Mouse (Mus musculus) testis, adult 2 months (tissue): ENCODE data around the gene Asrgl1. TPM values are rescaled to one million over a fixed set of nuclear protein-coding genes. Genes with fewer than 3 reads are reported as not detected.

Experiments used
- H3K27ac ChIP-seq: fragments of 200-500 bp; 2 replicates; pipeline ENCODE4 v1.5.1; 2012; ENCODE audit warnings: low read depth, low read length; ENCODE audit not compliant: control insufficient read depth, insufficient read depth
- H3K27me3 ChIP-seq: fragments of 200-500 bp; 2 replicates; pipeline ENCODE4 v1.6.1; 2012; ENCODE audit warnings: mild to moderate bottlenecking, low read length, moderate library complexity; ENCODE audit not compliant: control insufficient read depth, insufficient read depth
- H3K36me3 ChIP-seq: fragments of 200-500 bp; 2 replicates; pipeline ENCODE4 v1.6.1; 2012; ENCODE audit warnings: mild to moderate bottlenecking, low read length; ENCODE audit not compliant: control insufficient read depth, insufficient read depth
- H3K4me1 ChIP-seq: fragments of 200-500 bp; 2 replicates; pipeline ENCODE4 v1.6.1; 2012; ENCODE audit warnings: low read length; ENCODE audit not compliant: control insufficient read depth, insufficient read depth
- H3K4me3 ChIP-seq: fragments of 200-500 bp; 2 replicates; pipeline ENCODE4 v1.5.1; 2012; ENCODE audit warnings: low read depth, mild to moderate bottlenecking, low read length, moderate library complexity, mixed read lengths; ENCODE audit not compliant: control insufficient read depth
- CTCF ChIP-seq: fragments of 200-500 bp; IDR thresholded peaks from 2 replicates; pipeline ENCODE4 v1.5.1; 2012; ENCODE audit warnings: low read depth, mild to moderate bottlenecking, inconsistent platforms, low read length, moderate library complexity; ENCODE audit not compliant: control insufficient read depth, insufficient read depth, insufficient replicate concordance
- POLR2A ChIP-seq: fragments of 200-500 bp; IDR thresholded peaks from 2 replicates; pipeline ENCODE4 v1.6.1; 2012; ENCODE audit warnings: low read depth, mild to moderate bottlenecking, inconsistent platforms, low read length, moderate library complexity; ENCODE audit not compliant: control insufficient read depth
- polyA plus RNA-seq: library from polyadenylated mRNA; depleted of rRNA; stranded (reverse); fragments of >200 nt; gene quantifications from 2 replicates; pipeline ENCODE4 v1.2.3, GENCODE M21; 2012

Asrgl1 gene
- polyA plus RNA-seq, 1 experiment = 232 TPM

- Histone ChIP-seq H3K4me1 (peaks cover 2% of the 10 kb centered on the region; the same call in 1 of the 2 replicates), H3K27ac (no peak overlapping the region), H3K4me3 (no peak overlapping the region), H3K27me3 (no peaks in the 10 kb centered on the region), H3K36me3 (no peaks in the 10 kb centered on the region)
- TF ChIP-seq POLR2A (no peak), CTCF (no peak)
Observed at GRCm38 (mm10) chr19:9070316-9070715, 65.1 kb downstream of the Asrgl1 start.

- H3K27ac ChIP-seq = no peak overlapping the region
- H3K4me1 ChIP-seq = peaks cover 2% of the 10 kb centered on the region; the same call in 1 of the 2 replicates
- H3K36me3 ChIP-seq = no peaks in the 10 kb centered on the region
- TF ChIP-seq POLR2A (no peak), CTCF (no peak)
- H3K27me3 ChIP-seq = no peaks in the 10 kb centered on the region
- no peak overlapping the region for H3K4me3 ChIP-seq
Observed at GRCm38 (mm10) chr19:9069687-9070307, 65.6 kb downstream of the Asrgl1 start.

DNA sequence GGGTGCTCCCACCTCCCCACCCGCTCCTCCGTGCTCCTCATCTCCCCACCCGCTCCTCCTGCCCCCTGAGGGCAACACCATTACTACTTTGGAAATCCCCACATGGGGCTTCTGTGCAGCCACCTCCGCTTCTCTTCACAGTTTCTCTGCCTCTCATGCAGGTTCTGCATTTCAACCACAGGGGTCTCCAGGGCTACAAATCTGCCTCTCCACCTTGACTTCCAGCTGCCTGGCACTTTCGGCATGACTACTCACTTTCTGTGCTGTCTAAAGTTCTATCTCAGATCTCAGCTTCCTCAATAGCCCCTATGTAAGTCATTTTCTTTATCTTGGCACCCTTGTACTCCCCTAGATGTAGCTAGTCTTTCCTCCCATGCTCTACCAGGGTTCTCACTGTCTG lies 68.1 kb downstream of the Asrgl1 start:
- H3K4me3 ChIP-seq = no peak overlapping the region
- no peaks in the 10 kb centered on the region for H3K36me3 ChIP-seq
- H3K4me1 ChIP-seq = peaks cover 2% of the 10 kb centered on the region; the same call in 1 of the 2 replicates
- no peak overlapping the region for H3K27ac ChIP-seq
- TF ChIP-seq CTCF (no peak), POLR2A (no peak)
- no peaks in the 10 kb centered on the region for H3K27me3 ChIP-seq

DNA sequence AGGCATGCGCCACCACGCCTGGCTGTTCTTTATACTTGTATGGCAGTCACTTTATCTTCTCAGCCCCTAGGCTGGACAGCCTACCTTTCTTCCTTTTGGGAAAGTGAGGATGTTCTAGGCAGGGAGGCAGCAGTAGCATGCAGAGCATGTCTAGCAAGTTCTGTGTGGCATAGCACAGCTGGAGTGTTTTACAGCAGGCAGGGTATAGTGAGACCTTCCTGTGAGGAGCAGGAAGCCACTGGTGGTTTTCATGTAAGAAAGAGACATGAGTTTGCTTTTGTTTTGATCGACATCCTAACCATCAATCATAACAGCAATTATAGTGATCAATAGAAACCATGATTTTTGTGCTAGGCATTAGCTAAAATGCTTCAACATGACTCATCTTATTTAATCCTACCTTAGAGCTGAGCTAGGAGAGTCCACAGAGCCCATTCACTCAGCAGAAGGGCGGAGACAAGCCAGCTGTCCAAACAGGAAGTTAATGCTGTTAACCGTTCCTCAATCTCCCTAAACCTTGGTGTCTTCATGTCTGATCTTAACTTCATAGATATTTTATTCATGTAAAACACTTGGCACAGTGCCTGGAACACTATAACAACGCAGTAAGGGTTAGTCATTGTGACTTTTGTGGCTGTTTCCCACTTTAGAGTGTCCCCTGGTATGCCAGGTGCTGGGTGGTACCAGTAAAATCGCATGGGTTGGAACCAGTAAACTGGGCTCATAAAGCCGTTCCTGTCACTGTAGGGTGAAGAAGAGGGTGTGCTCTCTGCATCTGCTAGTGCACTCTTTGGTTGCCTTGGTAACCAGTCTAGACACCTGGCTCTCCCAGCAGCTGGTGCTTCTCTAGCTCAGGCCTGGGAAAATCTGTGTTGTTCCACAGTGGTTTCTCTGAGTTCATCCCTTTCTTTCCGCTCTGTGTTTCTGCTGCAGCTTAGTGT lies 69.5 kb downstream of the Asrgl1 start:
- Histone ChIP-seq H3K27ac (no peak overlapping the region), H3K4me1 (no peaks in the 10 kb centered on the region), H3K4me3 (no peak overlapping the region), H3K27me3 (no peaks in the 10 kb centered on the region), H3K36me3 (no peaks in the 10 kb centered on the region)
- TF ChIP-seq CTCF (no peak), POLR2A (no peak)

DNA sequence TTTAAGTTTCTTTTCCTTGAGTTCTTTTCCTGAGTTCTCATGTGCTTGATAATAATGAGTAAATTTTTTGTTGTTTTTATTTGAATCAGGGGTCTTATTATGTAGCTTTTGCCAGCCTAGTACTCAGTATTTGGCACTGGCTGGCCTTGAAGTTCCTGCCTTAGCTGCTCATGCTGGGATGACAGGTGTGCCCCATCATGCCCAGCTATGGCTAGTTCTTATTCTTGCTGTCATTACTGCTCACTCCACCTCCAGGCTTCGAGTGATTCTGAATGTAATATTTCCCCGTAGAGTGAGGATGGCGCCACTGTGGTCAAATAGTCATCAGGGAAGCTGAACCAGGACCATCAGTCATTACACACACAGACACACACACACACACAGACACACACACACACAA lies 71.6 kb downstream of the Asrgl1 start:
- no peak for TF ChIP-seq POLR2A
- TF ChIP-seq CTCF = no peak
- Histone ChIP-seq H3K27me3 (no peaks in the 10 kb centered on the region), H3K4me3 (no peak overlapping the region), H3K27ac (no peak overlapping the region), H3K36me3 (no peaks in the 10 kb centered on the region), H3K4me1 (no peaks in the 10 kb centered on the region)

DNA sequence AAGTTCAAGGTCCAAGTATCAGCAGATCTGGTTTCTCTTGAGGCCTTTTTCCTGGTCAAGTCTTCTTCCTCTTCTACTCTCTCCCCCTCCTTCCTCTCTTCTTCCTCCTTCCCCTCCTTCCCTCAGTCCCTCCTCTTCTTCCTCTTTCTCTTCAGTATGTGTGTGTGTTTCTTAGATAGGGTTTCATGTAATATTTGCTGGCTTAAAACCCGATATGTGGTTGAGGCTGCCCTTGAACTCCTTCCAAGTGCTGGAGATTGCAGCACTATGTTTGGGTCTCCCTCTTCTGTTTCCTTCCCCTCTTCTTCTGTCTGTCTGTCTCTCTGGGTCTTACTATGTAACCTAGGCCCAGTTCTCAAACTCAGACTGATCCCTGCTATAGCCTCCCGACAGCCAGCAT lies 72.6 kb downstream of the Asrgl1 start:
- TF ChIP-seq POLR2A (no peak), CTCF (no peak)
- Histone ChIP-seq H3K36me3 (no peaks in the 10 kb centered on the region), H3K27me3 (no peaks in the 10 kb centered on the region), H3K4me1 (no peaks in the 10 kb centered on the region), H3K4me3 (no peak overlapping the region), H3K27ac (no peak overlapping the region)

GRCm38 (mm10) chr19:9061221-9061893 lies 74.1 kb downstream of the Asrgl1 start:
- TF ChIP-seq POLR2A = no peak
- no peak for TF ChIP-seq CTCF
- H3K36me3 ChIP-seq = no peaks in the 10 kb centered on the region
- no peak overlapping the region for H3K4me3 ChIP-seq
- no peaks in the 10 kb centered on the region for H3K27me3 ChIP-seq
- H3K4me1 ChIP-seq = no peaks in the 10 kb centered on the region
- no peak overlapping the region for H3K27ac ChIP-seq
